Mouse (Mus musculus) mouse embryonic stem cell (cell line): Measurements from ENCODE around the gene Vmn1r1.

ENCODE experiments used
- in situ Hi-C, 2 experiments: fragments of 300-500 bp; cut with MboI; formaldehyde crosslinking; loops; 1 replicate in 1 of 2; 3 replicates in 1 of 2; pipeline ENCODE4 v1.14.3; 2019 to 2020; ENCODE audit warnings: low sequenced_read_pairs in 2 of 2, low pct_unique_long_range_greater_than_20kb in 1 of 2, mixed read lengths in 1 of 2; ENCODE audit not compliant: unreplicated experiment in 1 of 2

The Vmn1r1 gene

DNA sequence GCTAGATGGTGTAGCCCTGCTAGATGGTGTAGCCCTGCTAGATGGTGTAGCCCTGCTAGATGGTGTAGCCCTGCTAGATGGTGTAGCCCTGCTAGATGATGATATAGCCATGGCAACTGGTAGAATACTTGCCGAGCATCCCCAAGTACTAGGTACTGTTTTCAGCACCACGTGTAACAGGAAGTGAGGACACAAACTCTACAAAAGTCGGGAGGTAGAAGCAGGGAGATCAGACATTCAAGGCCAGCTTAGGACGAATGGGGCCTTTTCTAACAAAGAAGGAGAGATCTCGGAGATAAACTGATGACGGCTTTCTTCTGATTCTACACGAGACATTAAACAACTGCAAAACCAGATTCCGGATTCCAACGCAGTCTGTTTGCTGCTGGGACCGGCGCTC is 54.1 kb downstream of the Vmn1r1 start:
- in situ Hi-C loops, result loop anchor here in 1 of 2 experiments (10.0 kb wide), 1 partner anchor 105 kb away; no protein-coding TSS in a partner anchor

DNA sequence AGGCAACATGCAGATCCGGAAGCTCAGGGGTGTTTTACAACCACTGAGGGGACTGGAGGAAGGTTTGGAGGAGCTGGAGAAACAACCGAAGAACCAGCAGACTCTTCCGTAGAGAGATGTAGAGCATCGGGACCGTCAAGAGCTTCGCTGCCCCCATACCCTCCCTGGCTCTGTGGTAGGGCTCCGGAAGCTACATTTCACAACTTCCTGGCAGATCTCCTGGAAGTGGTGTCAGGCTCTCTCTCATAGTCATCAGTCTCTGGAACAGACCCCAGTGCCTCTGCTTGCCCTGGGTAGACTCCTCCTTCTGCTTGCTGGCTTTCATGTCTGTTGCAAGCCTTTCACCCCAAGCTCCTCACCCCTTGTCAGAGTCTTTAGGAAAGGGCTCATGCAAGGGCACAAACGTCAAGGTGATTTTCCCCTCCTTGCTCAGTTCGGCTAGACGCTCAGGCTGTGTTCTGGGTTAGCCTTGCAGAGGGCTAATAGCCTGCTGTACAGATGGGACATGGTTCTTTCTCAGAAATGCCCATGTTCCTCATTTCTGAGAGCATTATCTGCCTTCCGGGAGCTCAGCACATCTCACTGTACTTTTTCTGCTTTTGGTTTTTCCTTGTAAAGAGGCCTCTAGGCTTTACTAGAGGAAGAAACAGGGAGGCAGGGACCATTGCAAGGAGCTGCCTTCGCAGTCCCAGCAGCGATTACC is 55.7 kb downstream of the Vmn1r1 start:
- in situ Hi-C loops, result no loop called here

DNA sequence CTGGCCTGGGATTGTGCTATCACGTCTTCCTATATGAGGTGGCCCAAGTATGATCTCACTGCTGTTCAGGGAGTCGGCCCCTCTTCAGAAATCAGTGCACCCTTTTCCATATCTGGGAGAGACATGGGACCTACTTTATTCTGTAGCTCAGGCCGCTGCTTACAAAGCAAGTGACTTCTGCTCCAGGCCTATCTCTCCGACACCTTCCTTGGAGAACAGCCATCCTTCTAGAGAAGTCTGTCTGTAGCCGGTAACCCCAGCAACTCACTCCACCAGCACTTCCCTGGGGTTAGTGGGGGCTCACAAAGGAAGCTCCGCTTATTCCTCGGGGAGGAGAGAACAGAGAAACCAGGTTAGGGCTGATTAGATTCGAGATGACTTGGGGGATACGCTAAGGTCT is 57.0 kb downstream of the Vmn1r1 start:
- in situ Hi-C loops, result no loop called here

- in situ Hi-C loops, result no loop called here
Measured at GRCm38 (mm10) chr1:182105023-182105422, 59.3 kb downstream of the Vmn1r1 start.
